Mouse (Mus musculus) bone marrow macrophage, adult 2 months (primary cell): Measurements from ENCODE around the gene Raet1e.

ENCODE experiments used
- CTCF ChIP-seq: IDR thresholded peaks from 2 replicates; pipeline ENCODE4 v1.5.1; 2012; ENCODE audit warnings: low read depth, mild to moderate bottlenecking, low read length, moderate library complexity
- POLR2A ChIP-seq: IDR thresholded peaks from 2 replicates; pipeline ENCODE4 v1.6.1; 2012; ENCODE audit warnings: mild to moderate bottlenecking, low read depth, low read length, borderline replicate concordance

DNA sequence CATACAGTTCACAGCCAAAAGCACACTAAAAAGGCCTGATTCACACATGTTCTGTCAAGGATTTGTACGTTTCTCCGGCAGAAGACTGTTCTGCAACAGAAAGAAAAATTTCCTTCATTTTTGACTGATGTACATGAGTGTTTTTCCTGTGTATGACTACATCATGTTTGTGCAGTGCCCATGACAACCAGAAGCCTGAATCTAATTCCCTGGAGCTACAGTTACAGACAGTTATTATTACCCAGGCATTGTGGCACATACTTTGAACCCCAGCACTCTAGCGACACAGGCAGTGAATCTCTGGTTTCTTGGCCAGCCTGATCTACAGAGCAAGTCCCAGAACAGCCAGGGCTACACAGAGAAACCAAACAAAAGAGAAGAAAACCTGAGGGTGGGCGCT is 147.4 kb downstream of the Raet1e start:
- TF ChIP-seq CTCF, result no peak
- TF ChIP-seq POLR2A, result no peak
